1 mouse cellular context compared by ENCODE assay signal in genomic region chr2:181694581-181694980, GRCm38 (mm10).
TF ChIP-seq lines count a peak whose summit lies in the region.

No protein-coding gene starts in this region.

TF ChIP-seq in MEL, 35 proteins besides CTCF, POLR2A, EP300 and RAD21 (continued from another document):
- TF ChIP-seq UBTF (IDR thresholded peaks at IDR 0.05; ENCODE audit: borderline replicate concordance, insufficient read depth, low read depth, low read length) (no peak), POLR2AphosphoS5 (IDR thresholded peaks at IDR 0.05; ENCODE audit: borderline replicate concordance, low read depth, low read length) (no peak), BHLHE40 (IDR thresholded peaks at IDR 0.05; ENCODE audit: borderline replicate concordance, low read depth, low read length) (no peak), HCFC1 (IDR thresholded peaks at IDR 0.05; ENCODE audit: low read depth, low read length) (no peak), MYC (IDR thresholded peaks at IDR 0.05; ENCODE audit: low read depth, low read length) (no peak), MYB (IDR thresholded peaks at IDR 0.05; ENCODE audit: low read depth, low read length) (no peak), MAFK (IDR thresholded peaks at IDR 0.05; ENCODE audit: borderline replicate concordance, low read depth, low read length) (no peak)
TF ChIP-seq in MEL: peak in this region for 0.
